Mouse (Mus musculus): ENCODE data around the gene Kcmf1.

- no peak for TF ChIP-seq MYOG (IDR thresholded peaks at IDR 0.05; ENCODE audit: control insufficient read depth in 1 of 3, insufficient read depth in 1 of 3, insufficient read length in 2 of 3, low read depth in 2 of 3)
- no peak for TF ChIP-seq POLR2A (IDR thresholded peaks at IDR 0.05; ENCODE audit: insufficient read length, low read depth)
- TF ChIP-seq CEBPB (IDR thresholded peaks at IDR 0.05; ENCODE audit: insufficient read depth, poor library complexity, severe bottlenecking), result no peak
- no peak for TF ChIP-seq MAX (IDR thresholded peaks at IDR 0.05; ENCODE audit: low read depth)
- no peak for TF ChIP-seq TCF12 (IDR thresholded peaks at IDR 0.05; ENCODE audit: insufficient read depth, poor library complexity, severe bottlenecking)
Observed at GRCm38 (mm10) chr6:72948392-72948791, 48.6 kb upstream of the Kcmf1 start.
